Mouse (Mus musculus): ENCODE results near the gene Chd5.

GRCm38 (mm10) chr4:152434836-152435235 is 96.4 kb downstream of the Chd5 start:
- TF ChIP-seq CTCF (conservative IDR thresholded peaks at IDR 0.05; ENCODE audit: low read length) (peak; percentile 44), POU5F1 (IDR thresholded peaks at IDR 0.05; ENCODE audit: borderline replicate concordance, low read length) (no peak)

All from E14TG2a.4 (cell line).